Mouse (Mus musculus) cerebellum, adult 2 months (tissue): ENCODE data around the gene Dpp8.

Experiments used
- CTCF ChIP-seq: fragments of 200-500 bp; IDR thresholded peaks from 2 replicates; pipeline ENCODE4 v1.5.1; 2011; ENCODE audit warnings: low read depth, mild to moderate bottlenecking, control low read depth, low read length, moderate library complexity, borderline replicate concordance; ENCODE audit not compliant: insufficient read depth
- POLR2A ChIP-seq: fragments of 200-500 bp; IDR thresholded peaks from 2 replicates; pipeline ENCODE4 v1.6.1; 2011; ENCODE audit warnings: low read length, control low read depth, borderline replicate concordance; ENCODE audit not compliant: insufficient read depth

- TF ChIP-seq CTCF = no peak
- TF ChIP-seq POLR2A = no peak
Measured at GRCm38 (mm10) chr9:65028313-65028712, 3.9 kb upstream of the Dpp8 start.
